Mouse (Mus musculus) CD4-positive, CD25-positive, alpha-beta regulatory T cell, adult 4 months (primary cell): ENCODE data around the gene Chrna7. TPM values are rescaled to one million over a fixed set of nuclear protein-coding genes. Genes with fewer than 3 reads are reported as not detected.

Experiments
- ATAC-seq: one replicate; pipeline ENCODE4 v1.8.0; 2017
- polyA plus RNA-seq, 2 experiments: library from polyadenylated mRNA; unstranded; fragments of 100-300 nt; shearing (Covaris generic); gene quantifications; one replicate each; pipeline ENCODE4 v1.2.1; 2017

Gene Chrna7
- polyA plus RNA-seq, result not detected

DNA sequence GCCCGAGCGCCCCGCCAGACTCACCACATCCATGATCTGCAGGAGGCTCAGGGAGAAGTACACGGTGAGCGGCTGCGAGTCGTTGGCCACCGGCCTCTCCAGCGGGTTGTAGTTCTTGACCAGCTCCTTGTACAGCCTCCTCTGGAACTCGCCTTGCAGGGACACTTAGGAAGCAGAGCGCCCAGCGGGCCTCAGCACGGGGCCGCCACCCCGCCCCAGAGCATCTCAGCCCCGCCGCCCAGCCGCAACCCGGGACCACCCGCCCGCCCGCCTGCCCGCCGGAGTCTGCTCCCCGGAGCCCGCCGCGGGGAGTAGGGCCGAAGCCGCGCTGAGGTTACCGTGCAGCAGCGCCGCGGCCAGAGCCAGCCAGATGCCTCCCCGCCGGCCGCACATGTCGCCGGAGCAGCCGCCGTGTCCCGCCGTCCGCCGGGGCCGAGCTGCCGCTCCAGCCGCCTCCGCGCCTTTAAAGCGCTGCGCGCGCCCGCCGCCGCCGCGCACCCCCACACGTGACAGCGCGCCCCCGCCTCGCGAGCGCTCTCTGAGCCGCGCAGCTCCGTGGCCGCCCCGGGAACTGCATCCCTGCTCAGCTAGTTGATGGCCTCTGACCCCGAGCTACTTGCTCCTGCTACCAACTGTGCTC lies at the start of gene Chrna7:
Chrna7 (minus strand) TSS at position 486 of the 640 bp plus-strand sequence.
- no peak for ATAC-seq

DNA sequence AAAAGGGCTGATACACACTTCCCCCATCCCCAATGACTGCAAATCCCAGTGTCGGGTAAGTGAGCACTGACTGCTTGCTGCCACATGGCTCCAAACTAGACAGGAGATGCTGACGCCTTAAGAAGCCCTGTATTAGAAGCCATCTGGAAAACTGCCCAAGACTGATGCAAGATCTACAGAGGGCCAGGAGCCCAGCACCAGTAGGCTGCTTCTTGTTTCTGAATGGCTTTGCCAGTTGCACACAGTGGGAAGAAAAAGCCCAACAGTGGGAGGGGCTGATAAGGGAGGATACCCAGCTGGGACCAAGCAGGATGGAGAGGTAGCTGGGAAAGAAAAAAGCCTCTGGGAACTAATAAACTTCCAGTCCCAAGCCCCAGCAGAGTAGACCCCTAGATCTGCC lies 37.0 kb upstream of the Chrna7 start:
- no peak for ATAC-seq

DNA sequence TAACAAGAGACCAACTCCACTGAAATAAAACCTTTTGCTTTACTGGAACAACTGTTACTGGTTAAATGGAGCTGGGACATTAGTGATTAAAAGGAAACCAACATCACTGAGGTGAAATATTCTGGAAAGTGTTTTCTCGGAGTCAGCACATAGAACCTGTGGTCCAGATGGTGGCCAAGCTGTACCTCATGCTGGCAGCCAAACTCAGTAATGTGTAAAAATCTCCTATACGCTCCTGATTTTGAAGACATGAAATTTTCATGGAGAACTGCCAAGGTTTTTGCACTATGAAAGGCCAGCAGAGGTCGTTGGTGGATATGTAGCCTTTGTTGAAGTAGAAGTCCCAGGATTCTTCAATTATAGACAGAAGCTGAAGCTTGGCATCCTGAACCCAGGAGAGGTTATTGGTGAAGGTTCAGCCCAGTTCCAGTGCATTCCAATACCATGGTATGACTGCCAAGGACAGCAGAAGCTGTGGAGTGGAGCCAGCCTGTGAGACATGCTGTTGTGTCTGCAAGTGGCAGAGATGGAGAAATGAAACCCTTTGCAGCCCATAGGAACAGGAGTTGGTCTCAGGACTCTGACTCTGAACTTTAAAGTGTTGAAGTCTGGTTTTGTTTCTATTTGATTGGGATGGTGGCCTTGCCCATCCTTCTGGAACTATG lies 25.6 kb upstream of the Chrna7 start:
- ATAC-seq, result no peak

DNA sequence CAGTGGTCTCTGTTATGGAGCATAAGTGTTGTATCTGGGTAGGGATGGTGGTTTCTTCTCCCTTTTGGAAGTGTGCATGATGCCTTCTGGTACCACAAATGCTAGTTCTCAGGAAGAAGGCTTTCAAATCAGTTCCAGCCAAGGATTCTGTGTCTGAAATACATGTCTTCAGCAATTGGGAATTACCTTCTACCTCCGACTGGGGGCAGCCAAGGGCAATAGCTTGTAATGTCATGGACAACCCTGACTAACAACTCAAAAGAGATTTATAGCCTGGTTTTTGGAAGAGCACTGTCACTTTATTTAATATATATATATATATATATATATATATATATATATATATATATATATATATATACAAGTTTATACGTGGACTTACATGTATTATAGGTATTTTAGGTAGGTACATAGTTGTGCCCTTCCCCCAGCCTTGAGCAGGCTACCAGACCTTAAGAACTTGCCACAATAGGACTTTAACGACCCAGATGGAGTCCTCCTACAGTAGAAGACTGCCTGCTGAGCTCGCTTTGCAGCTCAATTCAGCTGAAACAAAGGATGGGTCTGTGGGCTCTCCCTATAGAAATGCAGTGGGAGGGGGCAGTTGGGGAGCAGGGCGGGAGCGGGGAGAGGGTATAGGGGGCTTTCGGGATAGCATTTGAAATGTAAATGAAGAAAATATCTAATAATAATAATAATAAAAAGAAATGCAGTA lies 12.9 kb upstream of the Chrna7 start:
- no peak for ATAC-seq

DNA sequence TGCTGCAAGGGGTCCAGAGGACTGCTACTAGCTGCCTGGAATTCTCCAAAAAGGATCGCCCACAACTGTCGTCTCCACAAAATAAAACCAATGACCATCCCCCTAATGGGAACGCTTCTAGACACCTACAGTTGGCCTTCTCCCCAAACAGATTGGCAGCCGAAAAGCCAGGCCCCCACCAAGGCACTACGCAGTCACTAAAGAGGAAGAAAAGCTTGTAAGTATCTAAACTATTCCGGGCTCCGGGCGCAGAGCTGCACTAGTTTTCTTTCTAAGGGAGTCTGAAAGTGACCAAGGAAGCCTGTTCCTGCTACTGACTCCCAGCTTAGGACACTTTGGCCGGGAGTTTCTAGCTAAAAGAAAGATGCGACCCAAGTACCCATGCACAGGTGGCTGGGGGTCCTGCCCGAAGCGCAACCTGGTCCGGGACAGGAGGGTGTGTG lies 707 bp downstream of the Chrna7 start:
- ATAC-seq, result no peak

DNA sequence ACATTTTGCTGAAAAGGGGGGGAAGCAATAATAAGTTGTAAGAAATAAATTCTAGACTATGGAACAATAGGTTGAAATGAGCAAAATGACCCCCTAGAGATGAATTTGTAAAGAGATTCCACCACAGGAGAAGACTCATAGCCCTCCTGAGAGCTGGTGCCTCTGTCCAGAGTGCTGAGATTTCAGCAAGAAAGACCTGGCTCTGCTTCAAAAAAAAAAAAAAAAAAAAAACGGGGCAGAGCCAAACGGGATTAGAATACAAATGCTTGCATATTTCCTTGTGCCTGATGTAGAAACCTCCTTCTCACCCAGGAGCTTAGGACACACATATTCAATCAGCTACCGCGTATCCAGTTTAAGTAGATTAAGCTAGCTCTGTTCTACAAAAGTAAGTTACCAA lies 2.9 kb downstream of the Chrna7 start:
- ATAC-seq, result no peak

DNA sequence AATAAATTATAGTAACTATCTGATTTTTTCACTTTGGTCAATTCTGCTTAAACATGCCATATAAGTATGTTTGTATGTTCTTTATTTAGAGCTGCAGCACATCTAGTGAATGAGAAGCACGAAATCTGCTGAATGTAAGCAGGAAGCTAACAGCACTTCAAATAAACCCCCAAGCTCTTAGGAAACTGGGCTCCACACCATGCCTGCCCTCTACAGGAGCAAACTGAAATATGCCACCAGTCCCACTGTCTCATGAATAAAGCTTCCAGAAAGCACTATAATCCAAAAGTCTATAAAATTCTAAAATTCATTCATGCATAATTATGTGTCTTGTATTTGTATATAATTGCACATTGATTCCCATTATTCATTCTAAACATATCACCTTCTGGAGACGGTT lies 5.2 kb downstream of the Chrna7 start:
- no peak for ATAC-seq

DNA sequence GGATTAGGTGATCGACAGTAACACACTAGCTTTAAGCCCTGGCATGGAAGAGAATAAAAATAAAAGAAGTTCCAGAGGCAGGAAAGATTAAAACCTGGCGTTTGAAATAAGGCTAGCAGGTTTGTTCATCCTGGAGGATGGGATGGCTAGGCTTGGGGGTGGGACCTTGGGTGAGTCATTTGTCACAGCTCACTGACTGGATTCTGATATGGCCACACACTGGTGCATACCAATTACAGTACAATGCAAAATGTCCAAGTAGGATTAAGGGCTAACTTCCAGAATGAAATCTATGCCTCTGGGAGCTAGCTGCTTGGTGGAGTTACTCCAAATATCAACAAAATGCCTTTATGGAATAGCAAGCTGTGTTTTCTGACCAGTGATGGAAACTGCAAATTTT lies 16.8 kb downstream of the Chrna7 start:
- ATAC-seq, result no peak

DNA sequence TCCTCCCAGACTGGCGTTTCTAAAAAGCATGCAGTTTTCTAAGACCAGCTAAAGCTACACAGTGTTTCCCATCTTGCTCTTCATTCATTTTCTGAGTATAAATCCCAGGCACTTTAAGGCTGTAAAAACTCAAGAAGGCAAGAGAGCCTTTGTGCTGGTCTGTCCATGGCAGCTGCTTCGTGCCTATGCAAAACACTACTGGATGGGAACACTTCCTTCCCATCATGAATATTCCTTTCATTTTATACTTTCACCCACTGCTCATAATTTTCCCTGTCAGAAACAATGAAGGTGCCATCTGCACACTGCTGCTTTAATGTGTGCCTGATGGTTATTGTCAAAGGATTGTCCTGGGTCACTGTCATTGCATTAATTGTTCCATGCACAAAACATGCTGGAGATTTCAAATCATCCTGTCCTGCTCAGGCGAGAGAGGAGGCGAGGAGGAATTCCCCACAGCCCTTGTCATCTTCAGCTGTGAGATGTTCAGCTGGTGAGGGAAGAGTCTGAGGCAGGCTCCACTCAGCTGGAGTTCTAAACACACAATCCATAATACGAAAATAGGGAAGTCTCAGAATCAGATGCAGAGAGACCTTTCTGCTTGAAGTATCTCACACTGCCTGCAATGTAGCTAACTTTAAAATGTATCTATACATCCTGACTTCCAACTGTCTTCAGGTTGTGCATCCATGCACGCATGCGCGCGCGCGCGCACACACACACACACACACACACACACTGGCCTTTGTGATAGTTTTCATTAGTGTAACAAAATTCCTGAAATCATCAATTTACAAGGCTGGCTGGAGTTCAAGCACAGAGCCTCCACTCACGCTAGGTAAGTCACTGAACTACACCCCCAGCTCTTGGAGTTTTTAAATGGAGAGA lies 22.5 kb downstream of the Chrna7 start:
- no peak for ATAC-seq

DNA sequence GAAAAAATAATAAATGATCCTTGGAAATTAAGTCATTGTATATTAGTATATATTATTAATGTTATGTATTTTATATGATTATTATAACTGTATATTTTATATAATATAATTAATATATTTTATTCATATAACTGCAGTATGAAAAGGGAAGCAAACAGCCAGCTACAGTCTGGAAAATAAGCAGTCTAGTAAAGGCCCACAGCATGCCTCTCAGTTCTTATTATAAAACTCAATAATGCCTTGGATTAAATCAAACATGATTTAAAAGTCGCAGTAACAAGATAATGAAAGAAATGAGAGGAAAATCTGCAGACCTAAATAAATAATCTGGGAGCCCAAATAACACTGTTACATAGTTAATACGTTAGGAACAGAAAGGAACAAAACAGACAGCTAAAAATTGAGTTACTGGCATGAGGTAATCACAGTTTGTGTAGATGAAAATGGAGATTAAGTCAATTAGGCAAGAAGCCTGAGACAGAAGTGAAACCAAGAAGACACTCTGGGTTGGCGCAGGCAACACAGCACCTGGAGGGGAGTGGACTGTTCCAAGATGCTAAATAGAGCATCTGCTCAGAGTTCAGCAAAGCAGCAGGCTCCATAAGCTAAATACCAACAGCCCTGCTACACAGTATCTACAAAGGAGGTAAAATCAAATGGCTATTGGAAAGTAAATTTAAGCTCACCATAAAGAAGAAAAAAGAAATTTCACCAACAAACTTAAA lies 42.1 kb downstream of the Chrna7 start:
- no peak for ATAC-seq

DNA sequence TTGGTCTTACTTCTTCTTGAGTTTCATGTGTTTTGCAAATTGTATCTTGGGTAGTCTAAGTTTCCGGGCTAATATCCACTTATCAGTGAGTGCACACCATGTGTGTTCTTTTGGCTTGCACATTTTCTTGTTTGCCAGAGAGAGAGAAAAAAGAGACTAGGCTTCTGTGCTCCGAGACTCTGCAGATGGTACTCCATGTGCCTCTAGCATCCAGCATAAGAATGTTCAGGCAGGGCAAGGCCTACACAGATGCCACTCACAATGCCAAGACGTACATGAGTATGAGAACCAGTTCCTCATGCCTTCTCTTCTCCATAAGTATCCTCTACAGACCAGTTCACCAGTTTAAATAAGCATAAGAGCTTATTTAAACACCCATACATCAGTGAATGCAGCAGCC lies 47.8 kb downstream of the Chrna7 start:
- ATAC-seq, result no peak

DNA sequence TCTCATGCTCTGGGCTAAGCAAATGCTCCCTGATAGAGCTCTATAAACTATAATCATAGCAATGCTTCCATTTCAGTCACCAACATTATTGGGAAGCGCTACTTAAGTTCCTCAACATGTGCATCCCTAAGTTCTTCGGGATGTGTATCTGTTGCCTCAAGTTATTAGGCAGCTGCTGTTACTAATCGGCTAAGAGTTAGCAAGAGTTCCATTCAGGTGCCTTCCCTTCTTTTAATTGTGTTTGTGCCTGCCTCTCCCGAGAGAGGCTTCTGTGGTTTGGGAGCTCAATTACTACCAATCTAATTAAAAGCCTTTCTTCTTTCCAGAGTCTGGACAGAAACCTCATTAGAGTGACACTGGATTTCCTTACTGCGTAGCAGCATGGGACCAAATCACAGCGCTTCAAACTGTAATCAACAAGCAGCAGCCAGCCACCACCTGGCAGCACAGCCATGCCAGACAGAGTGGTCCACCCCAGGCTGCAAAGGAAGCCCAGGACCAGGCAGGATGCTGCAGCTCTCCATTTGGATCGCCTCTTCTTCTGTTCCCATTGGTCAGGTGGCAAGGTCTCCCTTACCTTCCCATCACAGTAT lies 50.0 kb downstream of the Chrna7 start:
- ATAC-seq, result no peak

DNA sequence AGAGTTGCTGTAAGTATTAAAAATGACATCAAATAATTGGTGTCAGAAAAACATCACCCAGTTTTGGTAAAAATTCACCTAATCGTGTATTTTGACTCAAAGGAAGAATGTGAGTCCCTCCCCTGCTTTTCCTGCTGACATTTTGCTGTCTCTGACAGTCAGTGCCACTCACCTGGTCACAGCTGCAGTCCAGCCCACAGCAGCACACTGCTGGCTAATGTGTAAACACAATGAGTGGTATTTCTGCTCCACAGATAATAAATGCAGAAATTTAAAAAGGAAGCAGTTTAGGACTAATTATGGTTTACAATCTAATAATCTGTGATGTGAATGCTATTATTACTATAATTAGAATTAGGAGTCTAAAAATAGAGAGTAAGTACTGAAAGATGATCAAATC lies 59.1 kb downstream of the Chrna7 start:
- no peak for ATAC-seq

DNA sequence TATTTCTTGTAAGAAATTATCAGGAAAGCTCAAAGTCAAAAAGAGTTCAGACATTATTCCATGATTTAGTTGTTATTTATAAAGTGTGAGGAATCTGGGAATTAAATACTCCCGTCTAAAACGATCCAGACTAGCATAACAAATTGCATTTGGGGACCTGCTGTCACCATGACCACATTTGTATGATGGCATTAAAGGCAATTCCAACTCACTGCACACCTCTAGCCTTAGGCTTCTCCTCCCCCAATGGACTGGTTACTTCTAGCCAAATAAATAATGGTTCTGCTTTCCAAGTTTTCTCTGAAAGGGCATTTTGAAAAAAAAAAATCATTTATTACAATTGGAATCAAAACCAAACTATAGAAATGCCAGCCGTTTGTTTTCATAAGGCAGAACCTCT lies 63.6 kb downstream of the Chrna7 start:
- no peak for ATAC-seq

DNA sequence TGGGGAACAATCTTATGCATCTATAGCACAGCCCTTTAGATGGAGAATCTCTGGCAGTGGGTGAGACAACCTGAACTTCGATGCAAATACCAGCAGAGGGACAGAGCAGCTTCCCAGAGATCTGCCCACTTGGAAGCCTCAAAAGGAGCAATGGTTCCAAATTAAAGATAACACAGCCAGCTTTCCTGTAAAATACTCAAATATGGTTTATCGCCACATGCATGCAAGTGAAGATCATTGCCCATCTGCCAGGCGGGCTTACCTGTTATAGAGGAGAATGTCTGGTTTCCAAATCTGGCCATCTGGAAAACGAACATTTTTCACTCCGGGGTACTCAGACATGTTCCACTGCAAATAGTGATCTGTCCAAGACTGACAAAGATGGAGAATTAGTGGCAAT lies 64.0 kb downstream of the Chrna7 start:
- ATAC-seq, result no peak

DNA sequence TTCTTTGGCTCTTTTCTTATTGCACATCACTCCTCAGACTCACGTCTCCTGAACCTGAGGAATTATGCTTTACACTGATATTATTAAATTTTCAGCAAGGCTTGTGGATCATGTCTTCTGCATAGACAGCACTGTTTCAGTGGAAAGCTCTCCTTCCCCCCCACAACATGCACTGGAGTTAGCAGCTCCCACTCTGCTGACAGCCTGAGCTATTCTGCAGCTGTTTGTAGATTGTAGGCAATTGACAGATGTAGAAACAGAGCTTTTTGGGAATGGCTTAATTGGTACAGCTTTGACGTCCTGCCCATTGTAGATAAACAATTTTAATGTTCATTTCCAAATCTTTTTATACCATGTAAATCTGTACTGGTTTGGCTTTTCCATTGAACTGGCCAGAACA lies 89.8 kb downstream of the Chrna7 start:
- no peak for ATAC-seq

DNA sequence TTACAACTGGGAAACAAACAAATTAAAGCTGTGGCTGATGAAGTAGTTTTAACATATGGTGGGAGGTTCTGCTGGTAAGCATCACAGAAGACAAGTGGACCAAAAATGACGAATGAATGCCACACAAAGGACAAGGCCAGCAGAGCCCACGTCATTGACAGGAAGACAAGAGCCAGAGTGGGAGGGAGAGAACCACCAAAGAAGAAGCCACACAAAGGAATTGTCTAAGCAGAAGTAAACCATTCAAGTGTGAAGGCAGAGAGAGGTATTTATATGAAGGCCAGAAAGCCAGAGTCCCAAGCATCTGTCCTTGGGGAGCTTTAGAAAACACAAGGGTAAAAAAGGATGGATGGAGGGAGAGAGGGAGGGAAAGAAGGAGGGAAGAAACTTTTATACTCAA lies 98.7 kb downstream of the Chrna7 start:
- no peak for ATAC-seq

DNA sequence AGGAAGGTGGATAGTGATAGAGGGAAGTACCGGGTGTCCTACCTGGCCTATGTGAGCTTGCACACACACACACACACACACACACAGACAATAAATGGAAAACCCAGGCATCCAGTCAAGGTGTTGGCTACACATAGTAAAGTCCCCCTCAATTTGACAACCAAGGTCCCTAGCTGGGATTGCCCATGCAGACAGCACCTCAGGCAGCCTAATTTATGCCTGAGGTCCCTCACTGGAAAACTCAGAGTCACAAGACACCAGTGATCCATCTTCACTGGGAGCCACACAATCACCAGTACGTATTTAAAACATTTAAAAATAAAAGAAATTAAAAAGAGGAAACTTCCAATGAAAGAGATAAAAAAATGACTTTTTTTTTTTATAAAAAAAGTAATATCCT lies 99.1 kb downstream of the Chrna7 start:
- ATAC-seq, result no peak

DNA sequence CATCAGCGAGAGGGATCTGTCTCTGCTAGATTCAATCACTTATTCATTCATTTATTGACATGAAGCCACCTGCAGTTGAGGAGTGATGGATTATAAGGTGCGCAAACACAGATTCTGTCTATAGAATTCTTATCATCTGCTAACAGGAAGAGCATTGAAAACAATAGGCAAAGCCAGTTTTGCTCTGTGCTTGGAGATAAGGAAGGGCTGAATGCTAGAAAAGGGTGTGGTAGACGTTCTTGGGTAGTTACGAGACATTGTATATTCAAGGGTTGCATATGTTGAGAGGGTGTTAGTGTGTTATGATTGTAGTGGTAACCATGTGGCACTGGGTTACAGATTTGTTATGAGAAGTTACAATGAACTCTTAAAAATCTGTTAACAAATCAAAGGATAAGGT lies 103.0 kb downstream of the Chrna7 start:
- no peak for ATAC-seq

DNA sequence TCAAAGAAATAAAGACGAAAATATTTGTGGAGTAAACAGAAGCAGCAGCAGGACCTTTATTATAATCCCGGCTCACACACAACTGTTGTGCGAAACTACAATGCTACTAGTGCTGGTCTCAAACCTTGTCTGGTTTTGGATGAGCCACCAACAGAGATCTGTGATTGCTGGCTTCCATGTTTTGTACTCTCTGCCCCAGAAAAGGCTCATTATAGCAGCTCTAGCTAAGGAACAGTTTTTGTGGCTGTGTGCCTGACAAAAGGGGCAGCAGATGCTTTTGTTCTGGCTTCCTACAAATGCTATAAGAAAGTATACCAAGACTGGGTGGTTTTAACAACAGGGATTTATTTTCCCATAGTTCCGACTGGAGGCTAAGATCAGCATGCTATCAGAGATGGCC lies 126.4 kb downstream of the Chrna7 start:
- ATAC-seq, result no peak

DNA sequence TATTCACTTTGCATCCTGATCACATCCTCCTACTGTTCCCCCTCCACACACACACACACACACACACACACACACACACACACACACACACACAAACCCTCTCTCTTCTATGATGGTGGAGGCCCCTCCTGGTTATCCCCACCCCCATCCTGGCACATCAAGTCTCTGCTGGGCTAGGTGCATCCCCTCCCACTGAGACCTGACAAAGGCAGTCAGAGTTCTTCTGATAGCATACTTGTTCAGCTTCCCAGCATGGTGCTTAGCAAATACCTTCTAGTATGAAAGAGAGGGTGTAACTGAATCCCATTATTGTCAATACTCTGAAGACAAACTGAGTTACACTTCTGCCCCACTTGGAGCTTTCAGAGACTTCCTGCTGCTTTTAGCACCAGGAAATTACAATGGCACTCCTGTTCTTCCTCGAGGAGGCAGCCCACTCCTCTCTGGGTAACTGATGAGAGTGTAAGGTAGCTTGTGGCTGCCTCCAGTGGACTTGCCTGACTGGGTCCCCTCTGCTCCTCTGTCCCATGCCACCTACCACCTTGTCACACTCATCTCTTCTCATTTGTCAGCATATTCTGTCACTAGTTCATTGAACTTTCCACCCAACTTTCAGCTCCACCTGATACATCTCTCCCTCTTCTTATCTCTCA lies 127.9 kb downstream of the Chrna7 start:
- ATAC-seq, result no peak
